Comparison of ENCODE assay signal across 8 mouse cellular contexts in the genomic region with DNA sequence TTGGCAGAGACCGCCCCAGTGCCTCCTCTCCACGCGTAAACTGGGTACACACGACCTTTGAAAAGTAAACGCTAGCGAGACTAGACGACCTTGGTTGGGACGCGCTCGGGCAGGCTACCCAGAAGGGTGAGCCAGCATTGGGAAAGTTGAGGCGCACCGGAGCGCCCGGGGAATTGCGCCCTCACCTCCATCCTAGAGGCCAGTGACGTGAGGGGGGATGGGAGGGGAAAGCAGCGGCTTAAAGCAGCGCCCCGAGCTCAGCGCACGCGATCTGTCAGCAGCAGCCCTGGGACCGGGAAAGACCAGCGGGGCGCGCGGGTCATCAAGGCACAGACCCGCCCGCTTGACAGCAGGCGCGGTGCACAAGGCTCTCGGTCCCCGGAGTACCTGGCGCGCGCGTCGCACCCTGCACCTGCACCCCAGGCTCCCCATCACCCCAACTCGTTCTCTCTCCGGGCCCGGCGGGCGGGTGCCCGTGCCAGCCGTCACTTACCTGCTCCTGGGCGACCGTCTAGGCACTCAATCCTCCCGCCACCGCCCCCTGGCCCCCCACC. TPM values are rescaled to one million over a fixed set of nuclear protein-coding genes. Genes with fewer than 3 reads are reported as not detected.
DNase-seq lines count a peak whose midpoint lies in the region; ATAC-seq lines count a peak whose summit lies in the region.

No protein-coding gene starts in this region.

- peak overlapping the region; percentile 67 for H3K4me3 ChIP-seq in erythroblast, embryonic 14.5 days (replicated peaks)
- H3K4me3 ChIP-seq in hindbrain, embryonic 10.5 days, result peak overlapping the region; percentile 75
- H3K4me3 ChIP-seq in limb, embryonic 12.5 days (replicated peaks), result peak overlapping the region; percentile 70
- H3K4me3 ChIP-seq in midbrain, embryonic 11.5 days (ENCODE audit: low read depth, low read length), result peak overlapping the region; percentile 70

- H3K4me1 ChIP-seq in erythroblast, embryonic 14.5 days (ENCODE audit: control insufficient read depth), result peaks cover 41% of the 10 kb centered on the region
- peaks cover 44% of the 10 kb centered on the region for H3K4me1 ChIP-seq in hindbrain, embryonic 10.5 days (replicated peaks)
- peaks cover 15% of the 10 kb centered on the region for H3K4me1 ChIP-seq in limb, embryonic 12.5 days (replicated peaks)
- H3K4me1 ChIP-seq in midbrain, embryonic 11.5 days (ENCODE audit: control insufficient read depth, insufficient read depth, low read length), result peaks cover 20% of the 10 kb centered on the region

- ATAC-seq in limb, embryonic 12.5 days (ENCODE audit: insufficient number of reproducible peaks, insufficient read depth, low FRiP score, low TSS enrichment, low read depth), result peak; percentile 5
- ATAC-seq in midbrain, embryonic 11.5 days (ENCODE audit: low FRiP score), result peak; percentile 18
- no peak for ATAC-seq in inflammation-experienced regulatory T-cells, adult 6 months

- under 1% methylated on average over 49 of the region's 49 CpGs for WGBS in hindbrain, embryonic 10.5 days
- under 1% methylated on average over 49 of the region's 49 CpGs for WGBS in limb, embryonic 12.5 days
- under 1% methylated on average over 49 of the region's 49 CpGs for WGBS in midbrain, embryonic 11.5 days

- peak overlapping the region; percentile 96 for H3K4me2 ChIP-seq in limb, embryonic 12.5 days
- peak overlapping the region; percentile 99 for H3K4me2 ChIP-seq in midbrain, embryonic 11.5 days

- H3K27ac ChIP-seq in hindbrain, embryonic 10.5 days, result peak overlapping the region; percentile 96
- H3K27ac ChIP-seq in limb, embryonic 12.5 days, result no peak overlapping the region
- H3K27ac ChIP-seq in midbrain, embryonic 11.5 days (ENCODE audit: low read depth, low read length), result 0 out of 2 replicates have a peak overlapping the region, but pooled peaks have one; percentile 30

- peak; percentile 63 to 66 for DNase-seq in heart, adult 18-20 months
- DNase-seq in heart, postnatal 25 days (ENCODE audit: low spot score), result no peak
- DNase-seq in R1 (ENCODE audit: low read depth, low spot score), result peak; percentile 77
- DNase-seq in hindbrain, embryonic 10.5 days (ENCODE audit: low spot score), result peak; percentile 61
- peak; percentile 96 for DNase-seq in midbrain, embryonic 11.5 days (ENCODE audit: low spot score, missing footprints)

- intact Hi-C loops in heart, postnatal 25 days (cut with DNase I), result loop anchor here (5.0 kb wide), 2 partner anchors 43 to 93 kb away; partner anchors contain the start of gene Scpep1

- peaks cover 2% of the 10 kb centered on the region for H3K36me3 ChIP-seq in erythroblast, embryonic 14.5 days (ENCODE audit: control insufficient read depth)
- no peaks in the 10 kb centered on the region for H3K36me3 ChIP-seq in hindbrain, embryonic 10.5 days
- no peaks in the 10 kb centered on the region for H3K36me3 ChIP-seq in limb, embryonic 12.5 days
- H3K36me3 ChIP-seq in midbrain, embryonic 11.5 days (ENCODE audit: control insufficient read depth, insufficient read depth, low read length), result no peaks in the 10 kb centered on the region

- peaks cover 8% of the 10 kb centered on the region for H3K27me3 ChIP-seq in erythroblast, embryonic 14.5 days (ENCODE audit: control insufficient read depth)
- H3K27me3 ChIP-seq in hindbrain, embryonic 10.5 days (ENCODE audit: insufficient read depth, poor library complexity, severe bottlenecking), result peaks cover 18% of the 10 kb centered on the region; the same call in 1 of the 2 replicates
- peaks cover 17% of the 10 kb centered on the region for H3K27me3 ChIP-seq in limb, embryonic 12.5 days
- H3K27me3 ChIP-seq in midbrain, embryonic 11.5 days (ENCODE audit: control insufficient read depth, insufficient read depth, low read length), result no peaks in the 10 kb centered on the region; the same call in 1 of the 2 replicates

- H3K9ac ChIP-seq in limb, embryonic 12.5 days (replicated peaks), result peak overlapping the region; percentile 78
- peak overlapping the region; percentile 94 for H3K9ac ChIP-seq in midbrain, embryonic 11.5 days (ENCODE audit: low read length)

- no peaks in the 10 kb centered on the region for H3K9me3 ChIP-seq in erythroblast, embryonic 14.5 days (ENCODE audit: control insufficient read depth, low read length)
- H3K9me3 ChIP-seq in hindbrain, embryonic 10.5 days, result no peaks in the 10 kb centered on the region
- no peaks in the 10 kb centered on the region for H3K9me3 ChIP-seq in limb, embryonic 12.5 days
- H3K9me3 ChIP-seq in midbrain, embryonic 11.5 days (ENCODE audit: control insufficient read depth, low read length), result no peaks in the 10 kb centered on the region

RNA-seq across cellular contexts. Expression of gene Akap1, which starts 0.4 kb away (rescaled TPM):
- total RNA-seq in heart, adult 18-20 months (2021), result 100 to 1,000 TPM; 147 to 157 TPM
- total RNA-seq in heart, postnatal 25 days (2021), result 100 to 1,000 TPM; 114 to 123 TPM
- 0.13 and 0.15 TPM in 2 replicates for polyA plus RNA-seq in erythroblast, embryonic 14.5 days (2012)
- polyA plus RNA-seq in hindbrain, embryonic 10.5 days (2016; fragmentation: Nextera tagmentation; extraction: Ambion mirVana), result 17.7 and 19.6 TPM in 2 replicates
- polyA plus RNA-seq in limb, embryonic 12.5 days (2016; fragmentation: Nextera tagmentation; extraction: Ambion mirVana), result 15.3 and 16.7 TPM in 2 replicates
- 13.0 and 13.6 TPM in 2 replicates for polyA plus RNA-seq in midbrain, embryonic 11.5 days (2014; fragmentation: Nextera tagmentation; extraction: Ambion mirVana)
- polyA plus RNA-seq in inflammation-experienced regulatory T-cells, adult 6 months (2017; shearing (Covaris generic)), result 1 to 10 TPM; 1.8 to 2.0 (median 2.0) TPM
